Mouse (Mus musculus) forebrain, postnatal 0 days (tissue): ENCODE measurements at regions not wholly inside any gene's neighbourhood (a gene's known extent, or its start where the extent isn't known, plus 50 kb on each side); places are given as distances from the start of the nearest gene placed in this dataset.

Experiments used
- ATAC-seq: fragments of 200-750 bp; cut with Nextera tagmentation; 2 replicates; pipeline ENCODE4 v1.8.0; 2017; ENCODE audit warnings: mild to moderate bottlenecking, moderate library complexity
- DNase-seq: peaks from one replicate; pipeline ENCODE4 v3.0.0-alpha.2; 2015
- H3K27ac ChIP-seq: fragments of 300-500 bp; sonication (generic); 2 replicates; pipeline ENCODE4 v1.5.1; 2014; ENCODE audit warnings: low read depth, mild to moderate bottlenecking, antibody characterized with exemption, low read length, moderate library complexity, mixed read lengths
- H3K27me3 ChIP-seq: fragments of 300-500 bp; sonication (generic); 2 replicates; pipeline ENCODE4 v1.6.1; 2014; ENCODE audit warnings: mild to moderate bottlenecking, low read length, mixed read lengths; ENCODE audit not compliant: insufficient read depth
- H3K36me3 ChIP-seq: fragments of 300-500 bp; sonication (generic); 2 replicates; pipeline ENCODE4 v1.6.1; 2014; ENCODE audit warnings: mild to moderate bottlenecking, moderate library complexity; ENCODE audit not compliant: insufficient read depth
- H3K4me1 ChIP-seq: fragments of 300-500 bp; sonication (generic); 2 replicates; pipeline ENCODE4 v1.6.1; 2014; ENCODE audit warnings: antibody characterized with exemption; ENCODE audit not compliant: insufficient read depth
- H3K4me2 ChIP-seq: fragments of 300-500 bp; sonication (generic); 2 replicates; pipeline ENCODE4 v1.6.1; 2014; ENCODE audit warnings: low read depth, mild to moderate bottlenecking, moderate library complexity
- H3K4me3 ChIP-seq: fragments of 300-500 bp; sonication (generic); 2 replicates; pipeline ENCODE4 v1.5.1; 2014; ENCODE audit warnings: low read depth, low read length, mixed read lengths
- H3K9ac ChIP-seq: fragments of 300-500 bp; sonication (generic); 2 replicates; pipeline ENCODE4 v1.6.1; 2014; ENCODE audit warnings: mild to moderate bottlenecking
- H3K9me3 ChIP-seq: fragments of 300-500 bp; sonication (generic); 2 replicates; pipeline ENCODE4 v1.6.1; 2016; ENCODE audit warnings: low read length
- CTCF ChIP-seq: sonication (generic); IDR thresholded peaks from 2 replicates; pipeline ENCODE4 v1.5.1; 2016; ENCODE audit warnings: antibody characterized with exemption, control low read depth, low read depth
- WGBS: fragments of 180-500 bp; shearing (Covaris S2); extraction: QIAGEN DNeasy Blood & Tissue Kit; methylation state at CpG from one replicate; pipeline ENCODE4 v1.1.7; 2014; 5-methylcytosine and 5-hydroxymethylcytosine counted together

GRCm38 (mm10) chr4:9009656-9010055 is 770.8 kb upstream of the Car8 start:
- DNase-seq: no peak
- H3K27me3 ChIP-seq: no peaks in the 10 kb centered on the region; the same call in 1 of the 2 replicates
- no peak for TF ChIP-seq CTCF
- H3K36me3 ChIP-seq: no peaks in the 10 kb centered on the region
- WGBS: 29% methylated on average over 4 of the region's 4 CpGs
- no peak overlapping the region for H3K4me2 ChIP-seq
- no peak overlapping the region for H3K27ac ChIP-seq
- H3K4me3 ChIP-seq: no peak overlapping the region
- ATAC-seq: no peak; the same call in 1 of the 2 replicates
- no peaks in the 10 kb centered on the region for H3K9me3 ChIP-seq
- H3K4me1 ChIP-seq: peaks cover 18% of the 10 kb centered on the region
- no peak overlapping the region for H3K9ac ChIP-seq

DNA sequence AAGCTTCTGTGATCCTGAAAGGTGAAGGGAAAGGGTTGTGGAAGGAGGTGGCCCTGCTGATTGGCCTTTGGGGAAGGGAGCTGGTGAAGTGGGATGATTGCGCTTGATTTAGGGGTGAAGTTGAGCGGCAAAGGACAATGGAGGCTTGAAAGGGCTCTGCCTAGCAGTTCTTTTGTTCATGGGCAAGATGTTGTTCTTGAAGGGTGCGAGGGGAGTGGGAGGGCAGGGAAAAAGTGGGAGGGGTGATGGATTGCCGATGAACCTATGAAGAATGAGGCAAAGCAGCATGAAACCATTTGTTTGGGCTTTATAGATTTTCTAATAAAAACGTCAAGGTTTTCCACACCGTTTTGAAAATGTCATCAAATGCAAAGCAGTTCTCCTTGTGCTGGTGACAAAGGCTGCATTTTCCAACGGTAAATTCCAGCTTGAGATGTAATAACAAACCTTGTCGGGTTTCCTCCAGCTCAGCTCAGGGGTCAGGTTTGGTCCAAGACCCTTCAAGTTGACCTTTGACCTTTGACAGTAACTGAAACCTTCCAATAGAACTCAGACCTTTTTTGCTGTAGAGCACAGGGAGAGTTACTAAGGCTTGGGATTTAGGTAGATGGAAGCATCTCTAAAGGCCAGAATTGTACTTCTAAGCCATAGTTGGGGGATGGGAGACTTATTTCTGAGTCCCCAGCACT is 767.2 kb upstream of the Car8 start:
- Histone ChIP-seq H3K4me1 (peaks cover 11% of the 10 kb centered on the region), H3K27me3 (no peaks in the 10 kb centered on the region), H3K4me3 (no peak overlapping the region), H3K27ac (no peak overlapping the region), H3K9me3 (no peaks in the 10 kb centered on the region), H3K36me3 (no peaks in the 10 kb centered on the region), H3K9ac (no peak overlapping the region), H3K4me2 (no peak overlapping the region)
- DNase-seq: no peak
- ATAC-seq: no peak
- no peak for TF ChIP-seq CTCF
- 15% methylated on average over 8 of the region's 8 CpGs for WGBS

DNA sequence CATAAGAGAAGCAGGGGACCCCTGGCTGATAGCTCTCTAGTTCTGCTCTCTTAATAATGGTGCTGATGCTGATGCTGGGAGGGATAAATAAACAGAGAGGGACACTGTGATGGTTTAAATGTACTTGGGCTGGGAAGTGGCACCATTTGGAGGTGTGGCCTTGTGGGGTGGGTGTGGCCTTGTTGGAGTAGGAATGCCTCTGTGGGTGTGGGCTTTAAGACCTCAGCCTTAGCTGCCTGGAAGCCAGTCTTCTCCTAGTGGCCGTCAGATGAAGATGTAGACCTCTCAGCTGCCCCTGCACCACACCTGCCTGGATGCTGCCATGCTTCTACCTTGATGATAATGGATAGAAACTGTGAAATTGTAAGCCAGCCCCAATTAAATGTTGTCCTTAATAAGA is 765.0 kb upstream of the Car8 start:
- Histone ChIP-seq H3K9ac (no peak overlapping the region), H3K4me3 (no peak overlapping the region), H3K36me3 (no peaks in the 10 kb centered on the region), H3K27me3 (no peaks in the 10 kb centered on the region), H3K4me1 (no peaks in the 10 kb centered on the region), H3K9me3 (no peaks in the 10 kb centered on the region), H3K27ac (no peak overlapping the region), H3K4me2 (no peak overlapping the region)
- WGBS: 71% methylated on average over 1 of the region's 1 CpGs
- DNase-seq (no peak), ATAC-seq (no peak)
- TF ChIP-seq CTCF: no peak

- H3K27me3 ChIP-seq: no peaks in the 10 kb centered on the region
- no peaks in the 10 kb centered on the region for H3K4me1 ChIP-seq
- H3K36me3 ChIP-seq: no peaks in the 10 kb centered on the region
- no peak overlapping the region for H3K4me2 ChIP-seq
- no peak overlapping the region for H3K9ac ChIP-seq
- DNase-seq (no peak), ATAC-seq (no peak)
- H3K9me3 ChIP-seq: no peaks in the 10 kb centered on the region
- no peak overlapping the region for H3K4me3 ChIP-seq
- no peak overlapping the region for H3K27ac ChIP-seq
- no peak for TF ChIP-seq CTCF
- WGBS: 58% methylated on average over 6 of the region's 6 CpGs
Measured at GRCm38 (mm10) chr4:9002380-9002779, 763.5 kb upstream of the Car8 start.

- Histone ChIP-seq H3K4me2 (no peak overlapping the region), H3K27ac (no peak overlapping the region), H3K4me3 (no peak overlapping the region), H3K9me3 (no peaks in the 10 kb centered on the region), H3K27me3 (no peaks in the 10 kb centered on the region), H3K9ac (no peak overlapping the region), H3K36me3 (no peaks in the 10 kb centered on the region), H3K4me1 (no peaks in the 10 kb centered on the region)
- no peak for DNase-seq
- no peak for ATAC-seq
- WGBS: 75% methylated on average over 4 of the region's 4 CpGs
- no peak for TF ChIP-seq CTCF
Measured at GRCm38 (mm10) chr4:8998606-8999005, 759.8 kb upstream of the Car8 start.

DNA sequence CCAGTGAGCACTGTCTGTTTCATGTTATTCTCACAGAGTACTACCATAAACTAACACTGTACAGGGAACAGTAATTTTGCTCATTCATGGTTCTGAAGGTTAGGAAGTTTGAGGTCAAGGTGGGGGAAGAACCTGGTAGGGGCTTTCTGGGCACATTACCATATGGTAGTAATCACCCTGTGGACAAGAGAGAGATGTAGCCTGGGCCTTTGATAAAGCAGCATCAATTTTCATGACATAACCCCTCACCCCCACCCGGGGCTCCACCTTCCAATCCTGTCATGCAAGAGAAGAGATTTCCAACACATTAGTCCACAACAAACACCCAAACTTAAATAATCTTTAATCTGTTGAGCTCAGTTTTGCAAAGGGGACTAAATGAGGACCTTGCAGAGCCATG is 753.3 kb upstream of the Car8 start:
- H3K36me3 ChIP-seq: no peaks in the 10 kb centered on the region
- no peak overlapping the region for H3K4me3 ChIP-seq
- DNase-seq (no peak), ATAC-seq (no peak)
- TF ChIP-seq CTCF: no peak
- H3K9me3 ChIP-seq: no peaks in the 10 kb centered on the region
- H3K27ac ChIP-seq: no peak overlapping the region
- peaks cover 11% of the 10 kb centered on the region; the same call in 1 of the 2 replicates for H3K4me1 ChIP-seq
- WGBS: 70% methylated on average over 1 of the region's 1 CpGs
- no peaks in the 10 kb centered on the region for H3K27me3 ChIP-seq
- H3K9ac ChIP-seq: no peak overlapping the region
- H3K4me2 ChIP-seq: no peak overlapping the region

DNA sequence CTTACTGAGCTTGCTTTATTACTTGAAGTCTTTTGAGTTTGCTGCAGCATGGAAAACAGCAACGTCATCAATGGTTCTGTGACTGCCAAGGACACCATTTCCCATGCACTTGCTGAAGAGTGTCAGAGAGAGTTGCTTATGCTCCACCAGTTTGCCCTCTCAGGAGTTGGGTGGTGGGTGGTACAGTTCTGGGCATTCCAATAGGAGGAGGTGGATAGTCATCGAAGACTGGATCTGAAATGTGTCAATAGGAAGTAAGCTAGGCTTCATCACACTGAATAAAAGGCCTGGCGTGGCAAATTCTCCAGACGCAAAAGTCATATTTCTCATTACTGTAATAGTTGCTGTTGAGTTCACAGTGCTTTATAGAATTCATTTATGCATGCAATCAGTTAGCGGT is 751.7 kb upstream of the Car8 start:
- Histone ChIP-seq H3K36me3 (no peaks in the 10 kb centered on the region), H3K4me3 (no peak overlapping the region), H3K27me3 (no peaks in the 10 kb centered on the region), H3K9ac (no peak overlapping the region), H3K27ac (no peak overlapping the region), H3K4me2 (no peak overlapping the region), H3K9me3 (no peaks in the 10 kb centered on the region), H3K4me1 (peaks cover 15% of the 10 kb centered on the region; the same call in 1 of the 2 replicates)
- DNase-seq (no peak), ATAC-seq (no peak)
- no peak for TF ChIP-seq CTCF
- WGBS: 84% methylated on average over 5 of the region's 5 CpGs
